Mouse (Mus musculus): Measurements from ENCODE around the gene Sema5a. TPM values are rescaled to one million over a fixed set of nuclear protein-coding genes. Genes with fewer than 3 reads are reported as not detected.

Sema5a gene
- total RNA-seq, 2 experiments from 2014 or later = 19.1 to 20.8 TPM

DNA sequence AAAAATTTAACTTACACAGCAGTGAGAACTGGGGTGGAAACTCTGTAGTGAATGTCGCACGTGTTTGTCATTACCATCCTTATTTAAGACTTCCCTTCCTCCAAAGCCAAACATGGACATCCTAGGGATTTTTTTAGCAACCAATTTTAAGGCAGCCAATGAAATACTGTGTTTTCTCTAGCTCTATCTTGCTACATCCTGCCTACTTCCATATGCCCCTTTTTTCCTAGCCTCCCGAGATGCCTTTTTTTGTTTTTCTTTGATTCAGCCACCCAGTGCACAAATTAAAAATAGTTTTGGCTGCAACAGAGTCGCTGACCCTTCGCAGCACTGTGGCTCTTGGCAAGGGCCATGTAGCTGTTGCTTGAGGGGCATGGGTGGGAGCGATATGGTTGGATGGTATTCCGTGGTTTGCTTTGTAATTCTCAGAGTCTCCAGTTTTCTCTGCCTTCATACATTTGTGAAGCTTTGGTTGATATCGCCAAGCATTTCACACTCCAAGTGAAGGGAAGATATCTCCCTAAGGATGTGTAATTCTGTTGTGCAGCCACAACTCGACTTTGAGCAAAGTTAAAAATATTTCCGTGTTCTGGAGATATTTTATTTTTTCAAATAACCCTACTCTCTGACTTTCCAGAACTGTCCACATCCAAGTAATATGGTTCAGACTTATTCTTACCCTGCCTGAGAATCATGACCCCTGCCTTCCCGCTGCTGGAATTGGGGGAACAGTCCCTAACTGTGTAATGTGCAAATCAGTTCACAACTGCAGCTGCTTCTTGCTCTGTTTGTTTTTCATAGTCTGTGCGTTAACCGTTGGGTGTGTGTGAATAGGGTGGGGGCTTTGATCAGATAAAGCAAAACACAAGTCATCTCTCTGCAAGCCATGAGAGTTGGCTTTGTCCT, 188.6 kb downstream of the Sema5a start:
- Histone ChIP-seq H3K4me3 (peak overlapping the region; percentile 28), H3K27ac (peak overlapping the region; percentile 79)
- intact Hi-C loops (cut with DNase I) = loop anchor here (5.0 kb wide), 2 partner anchors 96 to 251 kb away; no protein-coding TSS in a partner anchor
- no peak; the same call in none of the 2 replicates for TF ChIP-seq CTCF (IDR thresholded peaks at IDR 0.05)
- peak in 1 of 2 experiments; percentile 14 for DNase-seq (ENCODE audit: extremely low spot score in 1 of 2, low spot score in 2 of 2)

DNA sequence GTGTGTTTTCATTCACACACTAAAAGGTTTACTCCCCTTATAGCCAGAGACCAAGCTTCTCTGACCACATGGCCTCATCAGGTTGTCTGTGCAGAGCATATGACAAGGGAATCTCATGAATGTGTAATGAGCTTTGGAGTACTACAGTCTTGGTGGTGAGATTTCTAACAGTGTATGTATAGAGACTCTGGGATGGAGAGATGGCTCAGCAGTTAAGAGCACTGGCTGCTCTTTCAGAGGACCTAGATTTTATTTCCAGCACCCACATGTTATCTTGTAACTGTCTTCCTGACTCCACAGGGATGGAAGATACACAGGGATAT, 189.2 kb downstream of the Sema5a start:
- intact Hi-C loops (cut with DNase I) = loop anchor here (5.0 kb wide), 2 partner anchors 96 to 251 kb away; no protein-coding TSS in a partner anchor

DNA sequence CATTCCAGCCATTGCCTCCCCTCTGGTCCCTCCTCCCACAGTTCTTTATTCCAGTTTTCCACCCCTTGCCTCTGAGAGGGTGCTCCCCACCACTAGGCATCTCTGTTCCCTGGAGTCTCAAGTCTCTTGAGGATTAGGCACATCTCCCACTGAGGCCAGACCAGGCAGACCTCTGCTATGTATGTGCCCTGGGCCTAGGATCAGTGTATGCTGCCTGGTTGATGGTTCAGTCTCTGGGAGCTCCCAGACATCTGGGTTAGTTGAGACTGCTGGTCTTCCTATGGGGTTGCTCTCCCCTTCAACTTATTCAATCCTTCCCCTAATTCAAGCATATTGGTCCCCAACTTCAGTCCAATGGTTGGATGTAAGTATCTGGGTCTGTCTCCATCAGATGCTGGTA, 189.7 kb downstream of the Sema5a start:
- Histone ChIP-seq H3K4me3 (no peak overlapping the region), H3K27ac (no peak overlapping the region)
- DNase-seq (ENCODE audit: extremely low spot score in 1 of 2, low spot score in 2 of 2) = no peak
- intact Hi-C loops (cut with DNase I) = loop anchor here (5.0 kb wide), 2 partner anchors 97 to 252 kb away; no protein-coding TSS in a partner anchor
- no peak for TF ChIP-seq CTCF (IDR thresholded peaks at IDR 0.05)

More for the DNA sequence above, 189.2 kb downstream of the Sema5a start:
- H3K27ac ChIP-seq = no peak overlapping the region
- no peak overlapping the region for H3K4me3 ChIP-seq
- DNase-seq (ENCODE audit: extremely low spot score in 1 of 2, low spot score in 2 of 2) = no peak
- no peak for TF ChIP-seq CTCF (IDR thresholded peaks at IDR 0.05)

DNA sequence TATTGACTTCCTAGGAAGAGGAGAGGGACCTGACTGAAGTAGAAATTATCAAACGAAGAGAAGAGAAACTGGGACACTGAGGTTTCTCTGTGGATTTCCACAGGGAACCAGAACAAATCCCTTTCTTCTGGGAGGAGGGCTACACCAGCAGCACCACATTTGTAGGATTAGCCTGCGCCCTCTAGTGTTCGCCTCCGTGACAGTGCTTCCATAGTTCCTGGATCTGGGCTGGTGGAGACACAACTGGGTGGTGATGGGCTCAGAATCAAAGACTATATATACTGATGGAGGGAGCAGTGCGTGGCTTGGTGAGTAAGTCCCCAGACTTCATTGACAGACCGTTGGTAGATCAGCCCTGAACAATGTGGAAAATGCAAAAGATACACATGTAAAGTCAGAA, 193.0 kb downstream of the Sema5a start:
- intact Hi-C loops (cut with DNase I) = loop anchor here (2.0 to 5.0 kb wide), 2 partner anchors 191 to 425 kb away; no protein-coding TSS in a partner anchor
- TF ChIP-seq CTCF (IDR thresholded peaks at IDR 0.05) = peak; percentile 87
- Histone ChIP-seq H3K4me3 (no peak overlapping the region), H3K27ac (no peak overlapping the region)
- peak; percentile 74 to 80 for DNase-seq (ENCODE audit: extremely low spot score in 1 of 2, low spot score in 2 of 2)

- Histone ChIP-seq H3K27ac (no peak overlapping the region), H3K4me3 (no peak overlapping the region)
- intact Hi-C loops (cut with DNase I) = loop anchor here (5.0 kb wide), 1 partner anchor 830 kb away; no protein-coding TSS in a partner anchor
- no peak for TF ChIP-seq CTCF (IDR thresholded peaks at IDR 0.05)
- DNase-seq (ENCODE audit: extremely low spot score in 1 of 2, low spot score in 2 of 2) = no peak
Measured at GRCm38 (mm10) chr15:32442745-32443144, 198.1 kb downstream of the Sema5a start.

DNA sequence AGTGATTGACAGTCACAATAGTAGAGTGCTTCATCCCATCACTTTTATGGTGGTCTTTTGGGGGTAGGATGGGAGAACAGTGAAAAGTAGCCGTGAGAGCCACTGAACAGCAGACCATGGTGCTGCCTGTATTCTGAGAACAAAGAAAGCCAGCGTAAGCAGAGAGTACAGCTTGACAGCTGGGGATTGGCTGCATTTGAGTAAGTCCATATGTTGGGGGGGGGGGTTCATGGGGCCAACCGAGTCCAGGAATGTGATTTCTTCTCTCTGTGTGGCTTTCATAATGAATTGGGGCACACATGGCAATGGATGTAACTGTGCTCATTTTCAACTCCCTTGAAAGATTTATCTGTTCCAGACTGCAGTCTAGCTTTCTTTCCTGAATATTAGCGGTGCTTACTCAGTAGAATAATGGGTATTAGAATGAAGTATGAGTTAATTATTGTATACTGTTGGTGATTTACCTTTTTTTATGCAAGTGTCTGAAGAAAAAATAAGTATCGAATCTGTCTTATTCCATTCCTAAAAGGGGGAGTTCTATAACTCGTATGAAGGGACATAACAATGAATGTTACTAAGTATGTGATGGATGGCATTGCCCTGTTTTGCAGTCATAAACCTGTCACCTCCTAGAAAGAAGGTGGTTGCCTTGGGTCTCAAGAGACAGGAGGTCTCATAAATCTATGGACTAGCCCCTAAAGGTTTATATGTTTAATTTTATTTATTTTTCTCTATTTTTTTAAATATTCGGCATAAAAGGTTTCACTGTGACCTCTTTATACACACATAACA, 203.1 kb downstream of the Sema5a start:
- intact Hi-C loops (cut with DNase I) = no loop called here
- Histone ChIP-seq H3K4me3 (no peak overlapping the region), H3K27ac (no peak overlapping the region)
- no peak for TF ChIP-seq CTCF (IDR thresholded peaks at IDR 0.05)
- DNase-seq (ENCODE audit: extremely low spot score in 1 of 2, low spot score in 2 of 2) = no peak

GRCm38 (mm10) chr15:32459046-32459445, 214.4 kb downstream of the Sema5a start:
- H3K27ac ChIP-seq = no peak overlapping the region
- intact Hi-C loops (cut with DNase I) = no loop called here
- TF ChIP-seq CTCF (IDR thresholded peaks at IDR 0.05) = no peak
- DNase-seq (ENCODE audit: extremely low spot score in 1 of 2, low spot score in 2 of 2) = no peak
- no peak overlapping the region for H3K4me3 ChIP-seq

DNA sequence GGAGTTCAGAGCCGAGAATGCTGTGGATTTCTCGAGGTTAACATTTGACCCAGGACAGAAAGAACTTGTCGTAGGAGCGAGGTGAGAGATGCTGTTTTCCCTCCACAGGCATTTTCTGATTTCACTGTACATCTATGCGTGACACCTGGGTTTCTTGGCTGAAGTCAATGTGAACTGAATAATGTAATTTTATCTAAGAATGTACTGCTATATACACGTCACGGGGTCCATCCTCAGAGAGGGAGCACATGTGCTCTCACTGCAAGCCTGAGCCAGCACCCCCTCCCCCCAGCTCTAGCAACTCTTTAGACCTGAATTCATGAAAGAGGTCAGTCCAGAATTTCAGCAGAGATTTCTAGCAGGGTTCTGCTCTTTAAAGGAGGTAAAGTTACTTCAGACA, 215.6 kb downstream of the Sema5a start:
- TF ChIP-seq CTCF (IDR thresholded peaks at IDR 0.05) = no peak
- no peak for DNase-seq (ENCODE audit: extremely low spot score in 1 of 2, low spot score in 2 of 2)
- intact Hi-C loops (cut with DNase I) = no loop called here

GRCm38 (mm10) chr15:32471480-32472050, 227.0 kb downstream of the Sema5a start:
- Histone ChIP-seq H3K27ac (no peak overlapping the region), H3K4me3 (no peak overlapping the region)
- DNase-seq (ENCODE audit: extremely low spot score in 1 of 2, low spot score in 2 of 2) = no peak
- intact Hi-C loops (cut with DNase I) = no loop called here
- TF ChIP-seq CTCF (IDR thresholded peaks at IDR 0.05) = no peak

More for the DNA sequence above, 215.6 kb downstream of the Sema5a start:
- Histone ChIP-seq H3K4me3 (no peak overlapping the region), H3K27ac (no peak overlapping the region)

- intact Hi-C loops (cut with DNase I) = no loop called here
- Histone ChIP-seq H3K27ac (no peak overlapping the region), H3K4me3 (no peak overlapping the region)
- no peak for TF ChIP-seq CTCF (IDR thresholded peaks at IDR 0.05)
- DNase-seq (ENCODE audit: extremely low spot score in 1 of 2, low spot score in 2 of 2) = no peak
Measured at GRCm38 (mm10) chr15:32480747-32481146, 236.1 kb downstream of the Sema5a start.

GRCm38 (mm10) chr15:32485064-32485964, 240.7 kb downstream of the Sema5a start:
- Histone ChIP-seq H3K27ac (no peak overlapping the region), H3K4me3 (no peak overlapping the region)
- no peak for DNase-seq (ENCODE audit: extremely low spot score in 1 of 2, low spot score in 2 of 2)
- intact Hi-C loops (cut with DNase I) = no loop called here
- TF ChIP-seq CTCF (IDR thresholded peaks at IDR 0.05) = no peak
